Mouse (Mus musculus) thymus, postnatal 25 days (tissue): ENCODE measurements around the gene Zfp653.
A peak's percentile ranks its signal among the peaks of the same experiment; 100 is the strongest.

ENCODE experiments used
- DNase-seq: peaks from one replicate; pipeline ENCODE4 v3.0.0; 2022

The Zfp653 gene

GRCm38 (mm10) chr9:22067195-22067594, 4.0 kb downstream of the Zfp653 start:
- no peak for DNase-seq

GRCm38 (mm10) chr9:22066433-22066832, 4.7 kb downstream of the Zfp653 start:
- DNase-seq, result peak; percentile 69

GRCm38 (mm10) chr9:22065642-22066041, 5.5 kb downstream of the Zfp653 start:
- DNase-seq, result no peak

- DNase-seq, result no peak
Measured at GRCm38 (mm10) chr9:22064341-22064740, 6.8 kb downstream of the Zfp653 start.

GRCm38 (mm10) chr9:22061339-22061738, 9.8 kb downstream of the Zfp653 start:
- no peak for DNase-seq

GRCm38 (mm10) chr9:22058011-22058424, 13.2 kb downstream of the Zfp653 start:
- DNase-seq, result no peak

- no peak for DNase-seq
Measured at GRCm38 (mm10) chr9:22057031-22057517, 14.1 kb downstream of the Zfp653 start.

- DNase-seq, result no peak
Measured at GRCm38 (mm10) chr9:22056303-22056910, 14.8 kb downstream of the Zfp653 start.

GRCm38 (mm10) chr9:22055713-22056112, 15.5 kb downstream of the Zfp653 start:
- DNase-seq, result no peak

GRCm38 (mm10) chr9:22054411-22055076, 16.6 kb downstream of the Zfp653 start:
- DNase-seq, result peak; percentile 78

- no peak for DNase-seq
Measured at GRCm38 (mm10) chr9:22053657-22054056, 17.5 kb downstream of the Zfp653 start.

GRCm38 (mm10) chr9:22051958-22052254, 19.3 kb downstream of the Zfp653 start, which contains the start of gene Elavl3:
Elavl3 (minus strand) TSS chr9:22052023.
- peak; percentile 51 for DNase-seq

GRCm38 (mm10) chr9:22051161-22051957, 19.8 kb downstream of the Zfp653 start:
- no peak for DNase-seq

- DNase-seq, result peak; percentile 33
Measured at GRCm38 (mm10) chr9:22050351-22050889, 20.8 kb downstream of the Zfp653 start.

- DNase-seq, result no peak
Measured at GRCm38 (mm10) chr9:22049721-22050270, 21.4 kb downstream of the Zfp653 start.

GRCm38 (mm10) chr9:22049315-22049714, 21.9 kb downstream of the Zfp653 start:
- no peak for DNase-seq

- DNase-seq, result no peak
Measured at GRCm38 (mm10) chr9:22047329-22047728, 23.8 kb downstream of the Zfp653 start.

GRCm38 (mm10) chr9:22041832-22042231, 29.3 kb downstream of the Zfp653 start:
- no peak for DNase-seq

- DNase-seq, result no peak
Measured at GRCm38 (mm10) chr9:22037826-22038225, 33.4 kb downstream of the Zfp653 start.

GRCm38 (mm10) chr9:22035300-22036044, 35.7 kb downstream of the Zfp653 start:
- DNase-seq, result no peak

- DNase-seq, result no peak
Measured at GRCm38 (mm10) chr9:22030386-22030785, 40.8 kb downstream of the Zfp653 start.

GRCm38 (mm10) chr9:22028467-22028866, 42.7 kb downstream of the Zfp653 start:
- DNase-seq, result no peak
